Mouse (Mus musculus): ENCODE data around the gene Hist1h3c.
"Not testable (repeated sequence)": the region's sequence is repeated elsewhere in the genome, so short reads cannot be mapped to it uniquely, and the experiment has no call there.

DNA sequence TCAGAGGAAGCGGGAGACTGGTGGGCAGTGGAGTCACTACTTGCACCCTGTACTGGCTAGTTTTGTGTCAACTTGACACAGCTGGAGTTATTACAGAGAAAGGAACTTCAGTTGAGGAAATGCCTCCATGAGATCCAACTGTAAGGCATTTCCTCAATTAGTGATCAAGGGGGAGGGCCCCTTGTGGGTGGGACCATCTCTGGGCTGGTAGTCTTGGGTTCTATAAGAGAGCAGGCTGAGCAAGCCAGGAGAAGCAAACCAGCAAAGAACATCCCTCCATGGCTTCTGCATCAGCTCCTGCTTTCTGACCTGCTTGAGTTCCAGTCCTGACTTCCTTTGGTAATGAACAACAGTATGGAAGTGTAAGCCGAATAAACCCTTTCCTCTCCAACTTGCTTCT is 42.6 kb downstream of the Hist1h3c start:
- not testable (repeated sequence) for TF ChIP-seq POLR2A (IDR thresholded peaks at IDR 0.05; ENCODE audit: low read depth, low read length); CTCF (IDR thresholded peaks at IDR 0.05; ENCODE audit: extremely low read depth, insufficient read depth, insufficient read length, insufficient replicate concordance)

Measured in spleen, adult 2 months (tissue).